ENCODE assay signal across 25 mouse cellular contexts in genomic region chr4:41089705-41090104, GRCm38 (mm10). TPM values are rescaled to one million over a fixed set of nuclear protein-coding genes. Genes with fewer than 3 reads are reported as not detected.
DNase-seq lines count a peak whose midpoint lies in the region; ATAC-seq and TF ChIP-seq lines count a peak whose summit lies in the region.
"Had no signal": no experiment of that assay in that cellular context is flagged by ENCODE, and none has a peak within 500 bp of the region (broad histone marks: within the 10 kb centered on the region; RNA-seq: fewer than 3 reads in every experiment).

No protein-coding gene starts in this region.

- H3K4me2 ChIP-seq in limb, embryonic 11.5 days (ENCODE audit: low read depth, severe bottlenecking) = no peak overlapping the region
- H3K4me2 ChIP-seq in embryonic facial prominence, embryonic 15.5 days (replicated peaks) = no peak overlapping the region
- peak overlapping the region; percentile 12; the same call in 1 of the 2 replicates for H3K4me2 ChIP-seq in liver, embryonic 11.5 days
- H3K4me2 ChIP-seq in stomach, embryonic 16.5 days (ENCODE audit: low read depth, low read length) = no peak overlapping the region
- no peak overlapping the region for H3K4me2 ChIP-seq in forebrain, postnatal 0 days (ENCODE audit: low read depth)
- H3K4me2 ChIP-seq: heart, embryonic 13.5 days; midbrain, embryonic 12.5 days had no signal

- no peaks in the 10 kb centered on the region for H3K27me3 ChIP-seq in limb, embryonic 11.5 days (ENCODE audit: control insufficient read depth, insufficient read depth, low read length)
- H3K27me3 ChIP-seq in limb, embryonic 10.5 days (ENCODE audit: low read depth, poor library complexity, severe bottlenecking) = peaks cover under 1% of the 10 kb centered on the region; the same call in 1 of the 2 replicates
- H3K27me3 ChIP-seq in embryonic facial prominence, embryonic 15.5 days = no peaks in the 10 kb centered on the region
- H3K27me3 ChIP-seq in liver, embryonic 11.5 days (replicated peaks; ENCODE audit: control insufficient read depth, insufficient read depth, low read length) = no peaks in the 10 kb centered on the region
- no peaks in the 10 kb centered on the region; the same call in 1 of the 2 replicates for H3K27me3 ChIP-seq in stomach, embryonic 16.5 days (ENCODE audit: control insufficient read depth, insufficient read depth, low read length)
- no peaks in the 10 kb centered on the region for H3K27me3 ChIP-seq in forebrain, postnatal 0 days (ENCODE audit: insufficient read depth, low read length)
- H3K27me3 ChIP-seq: midbrain, embryonic 12.5 days had no signal

- no peaks in the 10 kb centered on the region for H3K9me3 ChIP-seq in limb, embryonic 11.5 days (ENCODE audit: control insufficient read depth, low read length)
- H3K9me3 ChIP-seq in limb, embryonic 10.5 days (replicated peaks) = no peaks in the 10 kb centered on the region
- H3K9me3 ChIP-seq in embryonic facial prominence, embryonic 15.5 days (replicated peaks) = no peaks in the 10 kb centered on the region
- no peaks in the 10 kb centered on the region for H3K9me3 ChIP-seq in liver, embryonic 11.5 days (ENCODE audit: control insufficient read depth, low read length)
- no peaks in the 10 kb centered on the region for H3K9me3 ChIP-seq in stomach, embryonic 16.5 days (replicated peaks; ENCODE audit: control insufficient read depth, low read length)
- no peaks in the 10 kb centered on the region for H3K9me3 ChIP-seq in forebrain, postnatal 0 days (ENCODE audit: low read length)
- H3K9me3 ChIP-seq: heart, embryonic 13.5 days; midbrain, embryonic 12.5 days had no signal

- H3K36me3 ChIP-seq in limb, embryonic 11.5 days (ENCODE audit: control insufficient read depth, insufficient read depth, low read length) = no peaks in the 10 kb centered on the region
- H3K36me3 ChIP-seq in limb, embryonic 10.5 days = no peaks in the 10 kb centered on the region
- H3K36me3 ChIP-seq in embryonic facial prominence, embryonic 15.5 days = no peaks in the 10 kb centered on the region
- H3K36me3 ChIP-seq in liver, embryonic 11.5 days (ENCODE audit: control insufficient read depth, insufficient read depth, low read length) = no peaks in the 10 kb centered on the region
- H3K36me3 ChIP-seq in stomach, embryonic 16.5 days (ENCODE audit: control insufficient read depth, insufficient read depth, low read length) = no peaks in the 10 kb centered on the region
- H3K36me3 ChIP-seq in forebrain, postnatal 0 days (ENCODE audit: insufficient read depth) = no peaks in the 10 kb centered on the region
- H3K36me3 ChIP-seq: heart, embryonic 13.5 days; midbrain, embryonic 12.5 days had no signal

- DNase-seq in limb, embryonic 11.5 days (ENCODE audit: low spot score) = no peak
- DNase-seq in limb, embryonic 10.5 days (ENCODE audit: low spot score) = no peak
- DNase-seq in liver, embryonic 11.5 days (ENCODE audit: low spot score) = no peak
- no peak for DNase-seq in right cerebral cortex, postnatal 14 days
- DNase-seq in adrenal gland, adult 8-10 months = no peak
- no peak for DNase-seq in forebrain, postnatal 0 days
- DNase-seq: cerebellum, adult 18-20 months; gastrocnemius, postnatal 36 days; heart, postnatal 4 days; kidney, adult 18-20 months; kidney, postnatal 36 days; lung, adult 2 months; lung, postnatal 4 days; right cerebral cortex, postnatal 4 days; thymus, adult 2 months had no signal

- 0 out of 2 replicates have a peak overlapping the region, but pooled peaks have one; percentile 45 for H3K27ac ChIP-seq in limb, embryonic 11.5 days (replicated peaks; ENCODE audit: low read depth, low read length)
- no peak overlapping the region for H3K27ac ChIP-seq in limb, embryonic 10.5 days
- H3K27ac ChIP-seq in embryonic facial prominence, embryonic 15.5 days (replicated peaks) = peak overlapping the region; percentile 65
- peak overlapping the region; percentile 62; the same call in 1 of the 2 replicates for H3K27ac ChIP-seq in liver, embryonic 11.5 days (ENCODE audit: low read depth, low read length)
- peak overlapping the region; percentile 50; the same call in 1 of the 2 replicates for H3K27ac ChIP-seq in stomach, embryonic 16.5 days (ENCODE audit: low read length)
- no peak overlapping the region for H3K27ac ChIP-seq in forebrain, postnatal 0 days (ENCODE audit: low read depth, low read length)
- H3K27ac ChIP-seq: heart, embryonic 13.5 days; hindbrain, postnatal 0 days; midbrain, embryonic 12.5 days had no signal

- WGBS in limb, embryonic 11.5 days = 78% methylated on average over 2 of the region's 2 CpGs
- WGBS in limb, embryonic 10.5 days = 68% methylated on average over 2 of the region's 2 CpGs
- WGBS in embryonic facial prominence, embryonic 15.5 days = 50% methylated on average over 2 of the region's 2 CpGs
- 60% methylated on average over 2 of the region's 2 CpGs for WGBS in liver, embryonic 11.5 days
- WGBS in stomach, embryonic 16.5 days = 54% methylated on average over 2 of the region's 2 CpGs
- 82% methylated on average over 2 of the region's 2 CpGs for WGBS in forebrain, postnatal 0 days

- no peak overlapping the region for H3K4me3 ChIP-seq in limb, embryonic 11.5 days (ENCODE audit: low read depth, low read length)
- no peak overlapping the region for H3K4me3 ChIP-seq in limb, embryonic 10.5 days
- H3K4me3 ChIP-seq in embryonic facial prominence, embryonic 15.5 days (replicated peaks) = no peak overlapping the region
- no peak overlapping the region for H3K4me3 ChIP-seq in liver, embryonic 11.5 days (ENCODE audit: low read depth, low read length)
- no peak overlapping the region for H3K4me3 ChIP-seq in stomach, embryonic 16.5 days (replicated peaks; ENCODE audit: low read length)
- no peak overlapping the region for H3K4me3 ChIP-seq in forebrain, postnatal 0 days (ENCODE audit: low read depth, low read length)
- H3K4me3 ChIP-seq: heart, embryonic 13.5 days; midbrain, embryonic 12.5 days had no signal

- H3K9ac ChIP-seq in limb, embryonic 11.5 days (ENCODE audit: low read length) = no peak overlapping the region
- H3K9ac ChIP-seq in embryonic facial prominence, embryonic 15.5 days = no peak overlapping the region
- H3K9ac ChIP-seq in liver, embryonic 11.5 days (ENCODE audit: low read depth, low read length) = no peak overlapping the region
- H3K9ac ChIP-seq in stomach, embryonic 16.5 days (ENCODE audit: low read length) = no peak overlapping the region
- H3K9ac ChIP-seq in forebrain, postnatal 0 days = no peak overlapping the region
- H3K9ac ChIP-seq: heart, embryonic 13.5 days; midbrain, embryonic 12.5 days had no signal

- no peak for TF ChIP-seq CTCF in forebrain, postnatal 0 days (IDR thresholded peaks at IDR 0.05; ENCODE audit: low read depth)

- H3K4me1 ChIP-seq in limb, embryonic 11.5 days (ENCODE audit: control insufficient read depth, insufficient read depth, low read length) = peaks cover 7% of the 10 kb centered on the region
- H3K4me1 ChIP-seq in limb, embryonic 10.5 days = peaks cover 18% of the 10 kb centered on the region
- peaks cover 16% of the 10 kb centered on the region for H3K4me1 ChIP-seq in embryonic facial prominence, embryonic 15.5 days
- peaks cover 33% of the 10 kb centered on the region for H3K4me1 ChIP-seq in liver, embryonic 11.5 days (replicated peaks; ENCODE audit: control insufficient read depth, insufficient read depth, low read length)
- peaks cover 7% of the 10 kb centered on the region; the same call in 1 of the 2 replicates for H3K4me1 ChIP-seq in stomach, embryonic 16.5 days (ENCODE audit: control insufficient read depth, insufficient read depth, low read length)
- H3K4me1 ChIP-seq in forebrain, postnatal 0 days (ENCODE audit: insufficient read depth) = no peaks in the 10 kb centered on the region
- H3K4me1 ChIP-seq: midbrain, embryonic 12.5 days had no signal

- no peak for ATAC-seq in limb, embryonic 11.5 days (ENCODE audit: insufficient number of reproducible peaks, low FRiP score, low TSS enrichment, low read depth)
- no peak for ATAC-seq in embryonic facial prominence, embryonic 15.5 days (ENCODE audit: insufficient number of reproducible peaks, low FRiP score, low TSS enrichment, low read depth)
- peak; percentile 11; the same call in 1 of the 2 replicates for ATAC-seq in liver, embryonic 11.5 days (replicated peaks; ENCODE audit: low FRiP score)
- no peak for ATAC-seq in stomach, embryonic 16.5 days (ENCODE audit: insufficient read depth, low FRiP score)
- ATAC-seq in forebrain, postnatal 0 days = no peak
- ATAC-seq: hindbrain, postnatal 0 days had no signal

RNA-seq across cellular contexts. Expression of gene Aqp3, which starts 8.3 kb away (rescaled TPM):
- polyA plus RNA-seq in limb, embryonic 11.5 days (2014; fragmentation: Nextera tagmentation; extraction: Ambion mirVana) = 1.2 and 1.6 TPM in 2 replicates
- polyA plus RNA-seq in limb, embryonic 10.5 days (2016; fragmentation: Nextera tagmentation; extraction: Ambion mirVana) = 3.9 and 4.4 TPM in 2 replicates
- polyA plus RNA-seq in embryonic facial prominence, embryonic 15.5 days (2015; fragmentation: Nextera tagmentation; extraction: Ambion mirVana) = 88.7 and 94.8 TPM in 2 replicates
- 12.7 and 15.7 TPM in 2 replicates for polyA plus RNA-seq in liver, embryonic 11.5 days (2014; fragmentation: Nextera tagmentation; extraction: Ambion mirVana)
- polyA plus RNA-seq in stomach, embryonic 16.5 days (2015; fragmentation: Nextera tagmentation; extraction: Ambion mirVana) = 101 and 127 TPM in 2 replicates
- total RNA-seq in adrenal gland, adult 8-10 months (2022) = under 1 TPM in 2 of 4 experiments, not detected in 2; 0.16 to 0.31 TPM
- total RNA-seq in forebrain, postnatal 0 days (2014; rRNA removed) = 0.23 TPM in 1 of 2 replicates, not detected in the other
- 0.13 and 0.36 TPM in 2 replicates for polyA plus RNA-seq in forebrain, postnatal 0 days (2015; fragmentation: Nextera tagmentation; extraction: Ambion mirVana)
- total RNA-seq: gastrocnemius, postnatal 36 days; left cerebral cortex, postnatal 10 days had no signal

RNA-seq across cellular contexts. Expression of gene Nol6, which starts 34.5 kb away (rescaled TPM):
- polyA plus RNA-seq in limb, embryonic 11.5 days (2014; fragmentation: Nextera tagmentation; extraction: Ambion mirVana) = 27.1 and 28.4 TPM in 2 replicates
- polyA plus RNA-seq in limb, embryonic 10.5 days (2016; fragmentation: Nextera tagmentation; extraction: Ambion mirVana) = 39.1 and 39.7 TPM in 2 replicates
- 25.0 and 28.1 TPM in 2 replicates for polyA plus RNA-seq in embryonic facial prominence, embryonic 15.5 days (2015; fragmentation: Nextera tagmentation; extraction: Ambion mirVana)
- 35.8 and 39.8 TPM in 2 replicates for polyA plus RNA-seq in liver, embryonic 11.5 days (2014; fragmentation: Nextera tagmentation; extraction: Ambion mirVana)
- 24.2 and 27.1 TPM in 2 replicates for polyA plus RNA-seq in stomach, embryonic 16.5 days (2015; fragmentation: Nextera tagmentation; extraction: Ambion mirVana)
- total RNA-seq in adrenal gland, adult 8-10 months (2022) = 10 to 100 TPM; 61.8 to 79.3 (median 70.7) TPM
- total RNA-seq in forebrain, postnatal 0 days (2014; rRNA removed) = 54.3 and 81.8 TPM in 2 replicates
- polyA plus RNA-seq in forebrain, postnatal 0 days (2015; fragmentation: Nextera tagmentation; extraction: Ambion mirVana) = 39.1 and 46.0 TPM in 2 replicates

RNA-seq across cellular contexts. Expression of gene Aqp7, which starts 41.8 kb away (rescaled TPM):
- polyA plus RNA-seq in limb, embryonic 11.5 days (2014; fragmentation: Nextera tagmentation; extraction: Ambion mirVana) = not detected in 2 replicates
- polyA plus RNA-seq in limb, embryonic 10.5 days (2016; fragmentation: Nextera tagmentation; extraction: Ambion mirVana) = 0.06 and 0.24 TPM in 2 replicates
- 0.27 and 0.30 TPM in 2 replicates for polyA plus RNA-seq in embryonic facial prominence, embryonic 15.5 days (2015; fragmentation: Nextera tagmentation; extraction: Ambion mirVana)
- 0.86 and 1.2 TPM in 2 replicates for polyA plus RNA-seq in liver, embryonic 11.5 days (2014; fragmentation: Nextera tagmentation; extraction: Ambion mirVana)
- 0.40 and 0.45 TPM in 2 replicates for polyA plus RNA-seq in stomach, embryonic 16.5 days (2015; fragmentation: Nextera tagmentation; extraction: Ambion mirVana)
- total RNA-seq in adrenal gland, adult 8-10 months (2022) = 10 to 100 TPM in 3 of 4 experiments, 1 to 10 TPM in 1; 7.3 to 30.3 (median 14.6) TPM
- not detected in 2 replicates for total RNA-seq in forebrain, postnatal 0 days (2014; rRNA removed)
- polyA plus RNA-seq in forebrain, postnatal 0 days (2015; fragmentation: Nextera tagmentation; extraction: Ambion mirVana) = not detected in 2 replicates
- total RNA-seq: hindbrain, postnatal 0 days; layer of hippocampus, postnatal 14 days; left cerebral cortex, postnatal 10 days had no signal
- polyA plus RNA-seq: embryonic facial prominence, embryonic 11.5 days; forebrain, embryonic 11.5 days; heart, embryonic 13.5 days; midbrain, embryonic 12.5 days; neural tube, embryonic 14.5 days had no signal

RNA-seq across cellular contexts. Expression of gene Ube2r2, which starts 45.8 kb away (rescaled TPM):
- polyA plus RNA-seq in limb, embryonic 11.5 days (2014; fragmentation: Nextera tagmentation; extraction: Ambion mirVana) = 109 and 114 TPM in 2 replicates
- 85.5 and 96.1 TPM in 2 replicates for polyA plus RNA-seq in limb, embryonic 10.5 days (2016; fragmentation: Nextera tagmentation; extraction: Ambion mirVana)
- 80.4 and 84.7 TPM in 2 replicates for polyA plus RNA-seq in embryonic facial prominence, embryonic 15.5 days (2015; fragmentation: Nextera tagmentation; extraction: Ambion mirVana)
- 46.7 and 49.2 TPM in 2 replicates for polyA plus RNA-seq in liver, embryonic 11.5 days (2014; fragmentation: Nextera tagmentation; extraction: Ambion mirVana)
- 54.7 and 59.9 TPM in 2 replicates for polyA plus RNA-seq in stomach, embryonic 16.5 days (2015; fragmentation: Nextera tagmentation; extraction: Ambion mirVana)
- 100 to 1,000 TPM in 3 of 4 experiments, 10 to 100 TPM in 1; 94.5 to 119 (median 105) TPM for total RNA-seq in adrenal gland, adult 8-10 months (2022)
- 55.8 and 67.6 TPM in 2 replicates for total RNA-seq in forebrain, postnatal 0 days (2014; rRNA removed)
- 39.1 and 46.7 TPM in 2 replicates for polyA plus RNA-seq in forebrain, postnatal 0 days (2015; fragmentation: Nextera tagmentation; extraction: Ambion mirVana)

Comparison
In these comparisons a context has a peak if more than half of its experiments do, and no peak if none do; other contexts are left out.
1. H3K27ac ChIP-seq: peak in limb, embryonic 11.5 days (single experiment), embryonic facial prominence, embryonic 15.5 days (single experiment), liver, embryonic 11.5 days (single experiment) and stomach, embryonic 16.5 days (single experiment); none in limb, embryonic 10.5 days (single experiment) and forebrain, postnatal 0 days (single experiment).